Mouse (Mus musculus) intestine, postnatal 0 days (tissue): ENCODE measurements around the gene Gpr139. TPM values are rescaled to one million over a fixed set of nuclear protein-coding genes. Genes with fewer than 3 reads are reported as not detected.

ENCODE experiments used
- ATAC-seq: fragments of 200-750 bp; cut with Nextera tagmentation; 2 replicates; pipeline ENCODE4 v1.8.0; 2017; ENCODE audit warnings: mild to moderate bottlenecking, moderate TSS enrichment, moderate library complexity
- H3K27ac ChIP-seq: fragments of 300-500 bp; sonication (generic); 2 replicates; pipeline ENCODE4 v1.5.1; 2014; ENCODE audit warnings: mild to moderate bottlenecking, low read depth, low read length, moderate library complexity
- H3K27me3 ChIP-seq: fragments of 300-500 bp; sonication (generic); replicated peaks from 2 replicates; pipeline ENCODE4 v1.6.1; 2014; ENCODE audit warnings: low read length, mixed read lengths; ENCODE audit not compliant: control insufficient read depth, insufficient read depth
- H3K36me3 ChIP-seq: fragments of 300-500 bp; sonication (generic); 2 replicates; pipeline ENCODE4 v1.6.1; 2014; ENCODE audit warnings: mild to moderate bottlenecking, moderate library complexity; ENCODE audit not compliant: control insufficient read depth, insufficient read depth
- H3K4me1 ChIP-seq: fragments of 300-500 bp; sonication (generic); replicated peaks from 2 replicates; pipeline ENCODE4 v1.6.1; 2014; ENCODE audit warnings: antibody characterized with exemption, low read length, mixed read lengths; ENCODE audit not compliant: control insufficient read depth, insufficient read depth
- H3K4me2 ChIP-seq: fragments of 300-500 bp; sonication (generic); replicated peaks from 2 replicates; pipeline ENCODE4 v1.6.1; 2014; ENCODE audit warnings: low read depth, mild to moderate bottlenecking, moderate library complexity
- H3K4me3 ChIP-seq: fragments of 300-500 bp; sonication (generic); 2 replicates; pipeline ENCODE4 v1.5.1; 2014; ENCODE audit warnings: low read depth, low read length
- H3K9ac ChIP-seq: fragments of 300-500 bp; sonication (generic); 2 replicates; pipeline ENCODE4 v1.6.1; 2014; ENCODE audit warnings: mild to moderate bottlenecking, low read depth, low read length
- H3K9me3 ChIP-seq: fragments of 300-500 bp; sonication (generic); 2 replicates; pipeline ENCODE4 v1.6.1; 2016; ENCODE audit warnings: mixed run types; ENCODE audit not compliant: control insufficient read depth
- CTCF ChIP-seq: sonication (generic); IDR thresholded peaks from 2 replicates; pipeline ENCODE4 v1.5.1; 2016; ENCODE audit warnings: low read depth, mild to moderate bottlenecking, control low read depth, antibody characterized with exemption, moderate library complexity
- WGBS: fragments of 180-500 bp; shearing (Covaris S2); extraction: QIAGEN DNeasy Blood & Tissue Kit; methylation state at CpG from one replicate; pipeline ENCODE4 v1.1.7; 2014; 5-methylcytosine and 5-hydroxymethylcytosine counted together
- polyA plus RNA-seq: library from polyadenylated mRNA; unstranded; fragments of >200 nt; fragmentation: Nextera tagmentation; extraction: Ambion mirVana; gene quantifications from 2 replicates; pipeline ENCODE4 v1.2.1, GENCODE M21; 2015

Gene Gpr139
- polyA plus RNA-seq: not detected in 2 replicates

DNA sequence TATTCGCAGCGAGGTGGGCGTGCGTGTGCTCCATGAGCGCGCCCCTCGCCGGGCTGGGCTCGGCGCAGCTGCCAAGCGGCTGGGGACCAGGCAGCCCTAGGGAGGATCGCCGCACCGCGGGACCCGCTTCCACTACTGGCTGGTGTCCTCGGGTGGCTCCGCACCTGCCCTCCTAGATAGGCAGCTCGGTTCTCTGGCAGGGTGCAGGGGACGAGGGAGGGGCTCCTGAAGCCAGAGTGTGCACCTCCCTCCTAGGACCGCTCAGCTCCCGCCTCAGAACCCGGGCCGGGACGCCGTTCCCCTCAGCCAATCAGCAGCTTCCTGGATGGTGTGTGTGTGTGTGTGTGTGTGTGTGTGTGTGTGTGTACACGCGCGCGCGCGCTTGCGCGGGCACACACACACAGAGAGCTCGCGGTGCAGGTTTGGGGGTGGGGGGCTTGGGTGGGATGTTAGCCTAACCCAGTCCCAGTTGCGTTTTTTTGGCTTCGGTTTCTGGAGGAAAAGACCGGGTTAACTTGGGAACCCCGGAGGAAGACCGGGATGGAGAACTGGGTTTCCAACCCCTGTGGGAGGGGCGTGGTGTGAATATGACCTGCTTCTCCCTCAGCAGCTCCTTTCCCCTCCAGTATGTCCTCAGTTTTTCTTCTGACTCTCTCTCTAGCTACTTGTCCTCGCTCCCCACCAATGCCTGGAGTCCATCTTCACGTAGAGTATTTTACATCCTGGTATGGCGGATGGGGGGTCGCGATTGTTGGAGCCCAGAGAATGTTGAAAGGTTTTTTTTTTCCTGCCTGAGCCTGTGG is at the start of gene Gpr139:
TSS of gene Gpr139 (minus strand) at position 263 of the 803 bp plus-strand sequence.
- ATAC-seq: no peak; the same call in 1 of the 2 replicates
- no peaks in the 10 kb centered on the region for H3K9me3 ChIP-seq
- no peak within 1 kb of the TSS for H3K9ac ChIP-seq
- H3K4me3 ChIP-seq: peak within 1 kb of the TSS; percentile 26
- TF ChIP-seq CTCF: no peak
- no peaks in the 10 kb centered on the region for H3K4me1 ChIP-seq
- H3K27ac ChIP-seq: no peak within 1 kb of the TSS
- H3K4me2 ChIP-seq: peak within 1 kb of the TSS; percentile 54
- H3K27me3 ChIP-seq: peaks cover 20% of the 10 kb centered on the region
- no peaks in the 10 kb centered on the region for H3K36me3 ChIP-seq
- WGBS: under 1% methylated on average over 47 of the region's 47 CpGs

DNA sequence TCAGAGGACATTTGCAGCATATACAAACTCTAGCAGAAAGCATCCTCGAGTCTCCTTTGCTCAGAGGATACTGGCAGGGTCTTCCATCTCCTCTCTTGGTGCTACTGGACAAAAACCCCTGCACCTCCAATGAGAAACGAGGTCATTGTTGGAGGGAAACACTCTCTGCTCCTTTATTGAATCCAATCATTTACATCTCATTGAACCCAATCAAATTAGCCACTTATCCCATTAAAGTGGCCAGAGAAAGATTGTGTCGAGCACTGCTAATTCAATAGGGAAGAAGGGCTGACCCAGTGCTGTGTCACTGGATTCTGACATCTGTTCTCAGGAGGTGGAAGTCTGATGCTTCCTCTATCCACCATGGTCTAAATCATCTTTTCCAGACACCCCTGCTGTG is 46.6 kb upstream of the Gpr139 start:
- 62% methylated on average over 3 of the region's 3 CpGs for WGBS
- H3K36me3 ChIP-seq: no peaks in the 10 kb centered on the region
- H3K4me2 ChIP-seq: no peak overlapping the region
- no peaks in the 10 kb centered on the region for H3K4me1 ChIP-seq
- no peak overlapping the region for H3K27ac ChIP-seq
- H3K27me3 ChIP-seq: no peaks in the 10 kb centered on the region
- no peak for TF ChIP-seq CTCF
- no peak for ATAC-seq
- no peaks in the 10 kb centered on the region for H3K9me3 ChIP-seq
- no peak overlapping the region for H3K4me3 ChIP-seq
- no peak overlapping the region for H3K9ac ChIP-seq

DNA sequence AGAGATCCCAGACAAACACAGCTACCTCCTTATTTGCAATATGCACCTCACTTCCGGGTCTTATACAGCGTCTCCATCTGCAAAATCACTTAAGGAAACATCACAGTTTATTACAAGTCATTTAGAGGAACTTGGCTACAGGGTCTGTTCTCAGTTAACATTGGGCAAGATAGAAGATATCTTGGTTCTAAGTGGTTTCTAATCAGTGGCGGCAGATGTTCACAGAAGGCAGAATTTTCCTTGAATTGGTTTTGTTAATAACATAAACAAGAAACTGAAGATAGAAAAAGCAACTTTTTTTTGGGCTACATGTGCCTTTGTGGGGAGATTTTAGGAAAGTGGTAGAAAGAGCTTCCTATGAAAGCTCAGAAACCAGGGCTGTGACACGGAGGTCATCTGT is 38.3 kb upstream of the Gpr139 start:
- no peak for ATAC-seq

DNA sequence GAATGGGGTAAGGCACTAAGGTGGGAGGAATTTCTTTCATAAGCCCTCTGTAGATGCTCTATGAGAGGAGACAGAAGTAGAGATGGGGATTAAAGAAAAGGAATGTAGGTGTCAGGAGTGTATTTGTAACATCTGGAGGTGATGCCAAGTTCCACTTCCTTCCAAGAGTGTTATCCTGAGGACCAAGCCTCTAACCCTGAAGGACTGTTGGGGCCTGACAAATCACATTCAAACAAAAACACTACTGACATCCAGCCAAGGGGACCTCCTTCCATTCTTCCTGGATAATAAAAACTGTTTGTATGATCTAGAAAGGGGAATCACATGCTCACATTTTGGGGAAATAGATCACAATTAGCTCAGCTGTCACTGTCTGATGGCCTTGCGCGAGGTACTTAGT is 34.7 kb upstream of the Gpr139 start:
- H3K4me3 ChIP-seq: no peak overlapping the region
- no peak for ATAC-seq
- WGBS: 90% methylated on average over 2 of the region's 2 CpGs

More for the DNA sequence above, 38.3 kb upstream of the Gpr139 start:
- no peak overlapping the region for H3K4me2 ChIP-seq
- no peaks in the 10 kb centered on the region for H3K27me3 ChIP-seq
- H3K9ac ChIP-seq: no peak overlapping the region
- H3K4me1 ChIP-seq: no peaks in the 10 kb centered on the region
- H3K4me3 ChIP-seq: no peak overlapping the region
- no peak overlapping the region for H3K27ac ChIP-seq
- no peaks in the 10 kb centered on the region for H3K36me3 ChIP-seq
- 80% methylated on average over 4 of the region's 4 CpGs for WGBS
- H3K9me3 ChIP-seq: no peaks in the 10 kb centered on the region
- no peak for TF ChIP-seq CTCF

DNA sequence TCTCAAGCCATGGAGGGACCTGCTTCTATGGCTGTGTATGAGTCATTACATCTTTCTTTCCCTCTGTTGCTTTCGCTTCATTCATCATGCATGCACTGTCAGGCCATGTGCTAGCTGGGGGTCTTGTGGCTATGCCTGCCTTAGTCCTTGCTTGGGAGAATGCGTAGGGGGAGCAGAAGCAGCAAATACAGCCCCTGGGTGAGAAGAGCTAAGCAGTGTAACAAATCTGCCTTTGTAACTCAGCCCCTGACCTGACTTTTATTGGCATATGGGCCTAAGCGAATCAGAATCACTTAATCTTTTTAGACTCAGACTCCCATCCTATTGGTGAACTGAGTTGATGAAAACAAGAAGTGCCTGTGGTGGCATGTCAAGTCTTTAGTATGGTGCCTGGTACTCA is 22.8 kb upstream of the Gpr139 start:
- no peaks in the 10 kb centered on the region for H3K27me3 ChIP-seq
- no peaks in the 10 kb centered on the region for H3K9me3 ChIP-seq
- TF ChIP-seq CTCF: no peak
- no peak overlapping the region for H3K9ac ChIP-seq
- H3K4me1 ChIP-seq: no peaks in the 10 kb centered on the region
- H3K4me2 ChIP-seq: no peak overlapping the region
- H3K27ac ChIP-seq: no peak overlapping the region
- no peak overlapping the region for H3K4me3 ChIP-seq
- no peaks in the 10 kb centered on the region for H3K36me3 ChIP-seq
- ATAC-seq: no peak
- 71% methylated on average over 3 of the region's 3 CpGs for WGBS

More for the DNA sequence above, 34.7 kb upstream of the Gpr139 start:
- Histone ChIP-seq H3K4me2 (no peak overlapping the region), H3K27ac (no peak overlapping the region), H3K4me1 (no peaks in the 10 kb centered on the region), H3K27me3 (no peaks in the 10 kb centered on the region), H3K36me3 (no peaks in the 10 kb centered on the region), H3K9ac (no peak overlapping the region), H3K9me3 (no peaks in the 10 kb centered on the region)
- TF ChIP-seq CTCF: no peak

DNA sequence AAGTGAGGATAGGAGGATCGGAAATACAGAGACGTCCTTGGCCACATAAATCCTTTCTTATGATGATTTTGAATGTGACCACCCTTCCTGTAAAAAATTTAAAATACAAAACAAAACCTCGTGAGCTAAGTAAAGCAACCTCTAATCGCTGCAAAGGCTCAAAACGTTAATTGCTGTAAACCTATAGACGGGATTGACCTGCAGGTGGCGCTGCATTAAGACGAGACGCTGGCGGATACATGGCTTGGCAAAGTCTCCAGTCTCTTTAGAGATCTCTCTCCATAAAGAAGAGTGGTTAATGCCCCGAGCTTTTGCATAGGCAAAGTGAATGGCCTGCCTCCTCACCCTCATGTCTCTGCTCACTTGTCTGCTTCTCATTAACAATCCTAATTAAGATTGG is 2.0 kb upstream of the Gpr139 start:
- Histone ChIP-seq H3K36me3 (no peaks in the 10 kb centered on the region), H3K9me3 (no peaks in the 10 kb centered on the region), H3K4me1 (no peaks in the 10 kb centered on the region), H3K4me2 (no peak overlapping the region), H3K27me3 (peaks cover 20% of the 10 kb centered on the region), H3K27ac (no peak overlapping the region), H3K9ac (no peak overlapping the region), H3K4me3 (no peak overlapping the region)
- no peak for ATAC-seq
- WGBS: 20% methylated on average over 11 of the region's 11 CpGs
- TF ChIP-seq CTCF: peak; percentile 51
